Mouse (Mus musculus): ENCODE results near the gene Ift22. TPM values are rescaled to one million over a fixed set of nuclear protein-coding genes. Genes with fewer than 3 reads are reported as not detected.
A peak's percentile ranks its signal among the peaks of the same experiment; 100 is the strongest.

Gene Ift22
- polyA plus RNA-seq, 1 experiment from 2014 or later: 104 TPM

GRCm38 (mm10) chr5:136950521-136950920, 42.6 kb downstream of the Ift22 start:
- WGBS: 91% methylated on average over 6 of the region's 6 CpGs
- H3K9ac ChIP-seq: no peak overlapping the region
- H3K27ac ChIP-seq (replicated peaks): no peak overlapping the region

GRCm38 (mm10) chr5:136952153-136952552, 44.2 kb downstream of the Ift22 start:
- H3K9me3 ChIP-seq (replicated peaks): no peaks in the 10 kb centered on the region
- H3K9ac ChIP-seq: no peak overlapping the region
- H3K4me3 ChIP-seq (replicated peaks): 0 out of 2 replicates have a peak overlapping the region, but pooled peaks have one; percentile 81
- no peaks in the 10 kb centered on the region for H3K27me3 ChIP-seq
- ATAC-seq (ENCODE audit: insufficient number of reproducible peaks, low FRiP score, low TSS enrichment, low read depth): no peak
- no peak overlapping the region for H3K27ac ChIP-seq (replicated peaks)
- no peak overlapping the region for H3K4me2 ChIP-seq (replicated peaks)
- H3K4me1 ChIP-seq: peaks cover 19% of the 10 kb centered on the region
- 65% methylated on average over 4 of the region's 4 CpGs for WGBS
- H3K36me3 ChIP-seq: no peaks in the 10 kb centered on the region

More at GRCm38 (mm10) chr5:136950521-136950920, 42.6 kb downstream of the Ift22 start:
- ATAC-seq (ENCODE audit: insufficient number of reproducible peaks, low FRiP score, low TSS enrichment, low read depth): no peak
- H3K4me3 ChIP-seq (replicated peaks): no peak overlapping the region
- no peak overlapping the region for H3K4me2 ChIP-seq (replicated peaks)
- H3K4me1 ChIP-seq: peaks cover 19% of the 10 kb centered on the region
- no peaks in the 10 kb centered on the region for H3K27me3 ChIP-seq
- H3K9me3 ChIP-seq (replicated peaks): no peaks in the 10 kb centered on the region
- no peaks in the 10 kb centered on the region for H3K36me3 ChIP-seq

GRCm38 (mm10) chr5:136953015-136953414, 45.1 kb downstream of the Ift22 start, which contains the start of gene Fis1:
Gene Fis1, plus strand, starts transcription at chr5:136953275.
- H3K4me2 ChIP-seq (replicated peaks): peak within 1 kb of the TSS; percentile 65
- H3K27me3 ChIP-seq: no peaks in the 10 kb centered on the region
- no peaks in the 10 kb centered on the region for H3K9me3 ChIP-seq (replicated peaks)
- peaks cover 19% of the 10 kb centered on the region for H3K4me1 ChIP-seq
- H3K36me3 ChIP-seq: 0 out of 2 replicates have a peak, but pooled peaks cover 2% of the 10 kb centered on the region
- H3K27ac ChIP-seq (replicated peaks): peak within 1 kb of the TSS; percentile 67; the same call in 1 of the 2 replicates
- peak within 1 kb of the TSS; percentile 81 for H3K4me3 ChIP-seq (replicated peaks)
- ATAC-seq (ENCODE audit: insufficient number of reproducible peaks, low FRiP score, low TSS enrichment, low read depth): peak; percentile 99
- H3K9ac ChIP-seq: peak within 1 kb of the TSS; percentile 53
- under 1% methylated on average over 23 of the region's 23 CpGs for WGBS

- Histone ChIP-seq H3K27ac (replicated peaks) (peak overlapping the region; percentile 67; the same call in 1 of the 2 replicates), H3K27me3 (no peaks in the 10 kb centered on the region), H3K36me3 (0 out of 2 replicates have a peak, but pooled peaks cover 2% of the 10 kb centered on the region), H3K9me3 (replicated peaks) (no peaks in the 10 kb centered on the region), H3K4me3 (replicated peaks) (peak overlapping the region; percentile 81), H3K4me2 (replicated peaks) (peak overlapping the region; percentile 65), H3K4me1 (peaks cover 19% of the 10 kb centered on the region), H3K9ac (peak overlapping the region; percentile 53)
- WGBS: 2% methylated on average over 12 of the region's 12 CpGs
- ATAC-seq (ENCODE audit: insufficient number of reproducible peaks, low FRiP score, low TSS enrichment, low read depth): peak; percentile 30
Measured at GRCm38 (mm10) chr5:136953440-136953951, 45.5 kb downstream of the Ift22 start.

- ATAC-seq (ENCODE audit: insufficient number of reproducible peaks, low FRiP score, low TSS enrichment, low read depth): no peak
- Histone ChIP-seq H3K4me2 (replicated peaks) (no peak overlapping the region), H3K9me3 (replicated peaks) (no peaks in the 10 kb centered on the region), H3K27ac (replicated peaks) (no peak overlapping the region), H3K9ac (no peak overlapping the region), H3K27me3 (no peaks in the 10 kb centered on the region), H3K4me1 (peaks cover 19% of the 10 kb centered on the region), H3K36me3 (0 out of 2 replicates have a peak, but pooled peaks cover 2% of the 10 kb centered on the region), H3K4me3 (replicated peaks) (no peak overlapping the region)
- WGBS: 82% methylated on average over 4 of the region's 4 CpGs
Measured at GRCm38 (mm10) chr5:136955622-136956021, 47.7 kb downstream of the Ift22 start.

GRCm38 (mm10) chr5:136957250-136957649, 49.3 kb downstream of the Ift22 start:
- H3K4me2 ChIP-seq (replicated peaks): no peak overlapping the region
- WGBS: 80% methylated on average over 1 of the region's 1 CpGs

GRCm38 (mm10) chr5:136958991-136959605, 51.1 kb downstream of the Ift22 start:
- 77% methylated on average over 5 of the region's 5 CpGs for WGBS
- no peaks in the 10 kb centered on the region for H3K27me3 ChIP-seq
- H3K36me3 ChIP-seq: peaks cover 14% of the 10 kb centered on the region
- no peak for ATAC-seq (ENCODE audit: insufficient number of reproducible peaks, low FRiP score, low TSS enrichment, low read depth)
- peaks cover 18% of the 10 kb centered on the region for H3K4me1 ChIP-seq
- H3K27ac ChIP-seq (replicated peaks): no peak overlapping the region
- H3K9ac ChIP-seq: no peak overlapping the region
- no peak overlapping the region for H3K4me2 ChIP-seq (replicated peaks)
- no peaks in the 10 kb centered on the region for H3K9me3 ChIP-seq (replicated peaks)
- no peak overlapping the region for H3K4me3 ChIP-seq (replicated peaks)

More at GRCm38 (mm10) chr5:136957250-136957649, 49.3 kb downstream of the Ift22 start:
- H3K27ac ChIP-seq (replicated peaks): no peak overlapping the region
- no peak overlapping the region for H3K9ac ChIP-seq
- H3K4me3 ChIP-seq (replicated peaks): no peak overlapping the region
- no peaks in the 10 kb centered on the region for H3K27me3 ChIP-seq
- no peak for ATAC-seq (ENCODE audit: insufficient number of reproducible peaks, low FRiP score, low TSS enrichment, low read depth)
- H3K9me3 ChIP-seq (replicated peaks): no peaks in the 10 kb centered on the region
- peaks cover 21% of the 10 kb centered on the region for H3K4me1 ChIP-seq
- H3K36me3 ChIP-seq: 0 out of 2 replicates have a peak, but pooled peaks cover 2% of the 10 kb centered on the region

GRCm38 (mm10) chr5:136960053-136960452, 52.1 kb downstream of the Ift22 start:
- H3K4me2 ChIP-seq (replicated peaks): no peak overlapping the region
- WGBS: 90% methylated on average over 6 of the region's 6 CpGs
- H3K27me3 ChIP-seq: no peaks in the 10 kb centered on the region
- peaks cover 23% of the 10 kb centered on the region for H3K36me3 ChIP-seq
- no peak overlapping the region for H3K9ac ChIP-seq
- no peak for ATAC-seq (ENCODE audit: insufficient number of reproducible peaks, low FRiP score, low TSS enrichment, low read depth)
- no peaks in the 10 kb centered on the region for H3K9me3 ChIP-seq (replicated peaks)
- peaks cover 11% of the 10 kb centered on the region for H3K4me1 ChIP-seq
- H3K27ac ChIP-seq (replicated peaks): no peak overlapping the region
- no peak overlapping the region for H3K4me3 ChIP-seq (replicated peaks)

- Histone ChIP-seq H3K4me3 (replicated peaks) (peak overlapping the region; percentile 67), H3K4me2 (replicated peaks) (peak overlapping the region; percentile 70), H3K27me3 (no peaks in the 10 kb centered on the region), H3K27ac (replicated peaks) (peak overlapping the region; percentile 87), H3K9me3 (replicated peaks) (no peaks in the 10 kb centered on the region), H3K4me1 (peaks cover 14% of the 10 kb centered on the region), H3K9ac (peak overlapping the region; percentile 70; the same call in 1 of the 2 replicates), H3K36me3 (peaks cover 35% of the 10 kb centered on the region)
- 21% methylated on average over 5 of the region's 5 CpGs for WGBS
- ATAC-seq (ENCODE audit: insufficient number of reproducible peaks, low FRiP score, low TSS enrichment, low read depth): 0 out of 2 replicates have a peak, but pooled peaks have one; percentile 4
Measured at GRCm38 (mm10) chr5:136961334-136961982, 53.5 kb downstream of the Ift22 start.

GRCm38 (mm10) chr5:136961983-136962461, 54.1 kb downstream of the Ift22 start:
- no peaks in the 10 kb centered on the region for H3K9me3 ChIP-seq (replicated peaks)
- H3K27me3 ChIP-seq: no peaks in the 10 kb centered on the region
- H3K4me1 ChIP-seq: peaks cover 14% of the 10 kb centered on the region
- peak overlapping the region; percentile 67 for H3K4me3 ChIP-seq (replicated peaks)
- H3K27ac ChIP-seq (replicated peaks): peak overlapping the region; percentile 87
- peak overlapping the region; percentile 70 for H3K4me2 ChIP-seq (replicated peaks)
- peak; percentile 92 for ATAC-seq (ENCODE audit: insufficient number of reproducible peaks, low FRiP score, low TSS enrichment, low read depth)
- H3K36me3 ChIP-seq: peaks cover 35% of the 10 kb centered on the region
- 0% methylated on average over 20 of the region's 20 CpGs for WGBS
- peak overlapping the region; percentile 70 for H3K9ac ChIP-seq

GRCm38 (mm10) chr5:136962501-136962900, 54.6 kb downstream of the Ift22 start:
- Histone ChIP-seq H3K9ac (peak overlapping the region; percentile 70), H3K36me3 (peaks cover 33% of the 10 kb centered on the region), H3K4me2 (replicated peaks) (peak overlapping the region; percentile 70), H3K9me3 (replicated peaks) (no peaks in the 10 kb centered on the region), H3K4me1 (peaks cover 14% of the 10 kb centered on the region), H3K27ac (replicated peaks) (peak overlapping the region; percentile 87), H3K27me3 (no peaks in the 10 kb centered on the region), H3K4me3 (replicated peaks) (peak overlapping the region; percentile 67)
- ATAC-seq (ENCODE audit: insufficient number of reproducible peaks, low FRiP score, low TSS enrichment, low read depth): peak; percentile 64; the same call in 1 of the 2 replicates
- 2% methylated on average over 10 of the region's 10 CpGs for WGBS

Data from embryonic facial prominence, embryonic 15.5 days (tissue).